Mouse (Mus musculus): Measurements from ENCODE around the gene Actg1.

The Actg1 gene

GRCm38 (mm10) chr11:120345067-120345681 is 3.2 kb downstream of the Actg1 start:
- DNase-seq (ENCODE audit: low spot score), result peak; percentile 64

- peak; percentile 59 for DNase-seq (ENCODE audit: low spot score)
Observed at GRCm38 (mm10) chr11:120344310-120344920, 3.9 kb downstream of the Actg1 start.

- peak; percentile 58 for DNase-seq (ENCODE audit: low spot score)
Observed at GRCm38 (mm10) chr11:120343519-120344309, 4.6 kb downstream of the Actg1 start.

GRCm38 (mm10) chr11:120342656-120343160 is 5.6 kb downstream of the Actg1 start:
- no peak for DNase-seq (ENCODE audit: low spot score)

- no peak for DNase-seq (ENCODE audit: low spot score)
Observed at GRCm38 (mm10) chr11:120341661-120342060, 6.7 kb downstream of the Actg1 start.

- DNase-seq (ENCODE audit: low spot score), result peak; percentile 86
Observed at GRCm38 (mm10) chr11:120339978-120340513, 8.3 kb downstream of the Actg1 start.

- no peak for DNase-seq (ENCODE audit: low spot score)
Observed at GRCm38 (mm10) chr11:120338786-120339185, 9.6 kb downstream of the Actg1 start.

- no peak for DNase-seq (ENCODE audit: low spot score)
Observed at GRCm38 (mm10) chr11:120337447-120337846, 10.9 kb downstream of the Actg1 start.

GRCm38 (mm10) chr11:120335431-120336021 is 12.8 kb downstream of the Actg1 start:
- no peak for DNase-seq (ENCODE audit: low spot score)

- no peak for DNase-seq (ENCODE audit: low spot score)
Observed at GRCm38 (mm10) chr11:120320156-120320555, 28.2 kb downstream of the Actg1 start.

GRCm38 (mm10) chr11:120319310-120319709 is 29.0 kb downstream of the Actg1 start:
- DNase-seq (ENCODE audit: low spot score), result no peak

- DNase-seq (ENCODE audit: low spot score), result no peak
Observed at GRCm38 (mm10) chr11:120317456-120317855, 30.9 kb downstream of the Actg1 start.

GRCm38 (mm10) chr11:120316690-120317254 is 31.6 kb downstream of the Actg1 start:
- DNase-seq (ENCODE audit: low spot score), result peak; percentile 47

GRCm38 (mm10) chr11:120315832-120316689 is 32.3 kb downstream of the Actg1 start:
- peak; percentile 95 for DNase-seq (ENCODE audit: low spot score)

GRCm38 (mm10) chr11:120315416-120315761 is 33.0 kb downstream of the Actg1 start:
- no peak for DNase-seq (ENCODE audit: low spot score)

GRCm38 (mm10) chr11:120314721-120315415 is 33.5 kb downstream of the Actg1 start:
- DNase-seq (ENCODE audit: low spot score), result no peak

- DNase-seq (ENCODE audit: low spot score), result no peak
Observed at GRCm38 (mm10) chr11:120313906-120314685, 34.2 kb downstream of the Actg1 start.

- no peak for DNase-seq (ENCODE audit: low spot score)
Observed at GRCm38 (mm10) chr11:120312069-120312468, 36.3 kb downstream of the Actg1 start.

GRCm38 (mm10) chr11:120311561-120311960 is 36.8 kb downstream of the Actg1 start:
- DNase-seq (ENCODE audit: low spot score), result no peak
